Mouse (Mus musculus) heart, adult 2 months (tissue): ENCODE data around the gene Pdyn. TPM values are rescaled to one million over a fixed set of nuclear protein-coding genes. Genes with fewer than 3 reads are reported as not detected.

ENCODE experiments used
- DNase-seq, 2 experiments: peaks; one replicate each; pipeline ENCODE4 v3.0.0; 2021
- H3K27ac ChIP-seq: fragments of 200-600 bp; 2 replicates; pipeline ENCODE4 v1.8.1; 2022
- H3K27me3 ChIP-seq: fragments of 200-500 bp; 2 replicates; pipeline ENCODE4 v1.6.1; 2012; ENCODE audit warnings: mild to moderate bottlenecking, low read length, inconsistent platforms, mixed read lengths; ENCODE audit not compliant: control insufficient read depth, insufficient read depth
- H3K36me3 ChIP-seq: fragments of 200-500 bp; 2 replicates; pipeline ENCODE4 v1.6.1; 2012; ENCODE audit warnings: low read length, inconsistent platforms; ENCODE audit not compliant: control insufficient read depth, insufficient read depth
- H3K4me1 ChIP-seq: fragments of 200-500 bp; 2 replicates; pipeline ENCODE4 v1.6.1; 2011; ENCODE audit warnings: low read length; ENCODE audit not compliant: control insufficient read depth, insufficient read depth
- H3K4me3 ChIP-seq: fragments of 200-600 bp; 2 replicates; pipeline ENCODE4 v1.8.1; 2022
- H3K79me2 ChIP-seq: fragments of 200-500 bp; replicated peaks from 2 replicates; pipeline ENCODE4 v1.6.1; 2012; ENCODE audit warnings: mild to moderate bottlenecking, inconsistent platforms, low read length, moderate library complexity, mixed read lengths; ENCODE audit not compliant: control insufficient read depth, insufficient read depth
- H3K9ac ChIP-seq: fragments of 200-500 bp; 2 replicates; pipeline ENCODE4 v1.6.1; 2012; ENCODE audit warnings: low read depth, mild to moderate bottlenecking, control low read depth, inconsistent platforms, low read length, mixed read lengths
- CTCF ChIP-seq: fragments of 200-600 bp; IDR thresholded peaks from 2 replicates; pipeline ENCODE4 v1.8.1; 2022; ENCODE audit warnings: antibody characterized with exemption, mild to moderate bottlenecking, moderate library complexity
- EP300 ChIP-seq: fragments of 200-500 bp; IDR thresholded peaks from 2 replicates; pipeline ENCODE4 v1.6.1; 2011; ENCODE audit warnings: low read depth, low read length, control low read depth; ENCODE audit not compliant: insufficient read depth
- POLR2A ChIP-seq: fragments of 200-500 bp; IDR thresholded peaks from 2 replicates; pipeline ENCODE4 v1.6.1; 2011; ENCODE audit warnings: mild to moderate bottlenecking, low read depth, low read length, control low read depth; ENCODE audit not compliant: insufficient read depth
- WGBS: fragments of 180-500 bp; shearing (Covaris S2); methylation state at CpG from one replicate; pipeline ENCODE4 v1.1.7; 2018; 5-methylcytosine and 5-hydroxymethylcytosine counted together
- intact Hi-C: fragments of 180-260 bp; cut with DNase I; formaldehyde crosslinking; loops from one replicate; pipeline ENCODE4 v1.15.1; 2025
- polyA plus RNA-seq: library from polyadenylated mRNA; depleted of rRNA; stranded (reverse); fragments of >200 nt; gene quantifications from 2 replicates; pipeline ENCODE4 v1.2.3, GENCODE M21; 2012
- total RNA-seq, 2 experiments: library from RNA; stranded (reverse); gene quantifications; 2 replicates each; pipeline ENCODE4 v1.2.3; 2021

Pdyn gene
- total and polyA plus RNA-seq, 3 experiments, result not detected

DNA sequence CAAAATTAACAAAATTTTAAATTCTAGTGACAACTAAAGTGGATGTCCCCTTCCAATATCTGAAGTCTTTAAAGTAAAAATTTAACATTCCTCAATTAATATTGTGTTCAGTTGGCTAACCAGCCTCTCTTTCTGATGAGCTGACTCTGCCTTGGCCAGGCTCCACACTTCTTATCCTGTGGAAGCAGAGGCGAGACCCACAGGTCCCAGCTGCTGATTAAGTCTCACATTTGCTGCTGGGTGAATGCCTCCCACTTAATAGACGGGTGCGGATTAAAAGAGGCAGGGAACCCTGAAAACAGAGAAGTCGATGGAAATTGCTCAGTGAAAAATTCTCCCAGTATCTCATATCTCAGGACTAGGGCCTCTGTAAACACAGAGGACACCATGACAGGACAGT is 37.2 kb downstream of the Pdyn start:
- Histone ChIP-seq H3K9ac (no peak overlapping the region), H3K27ac (no peak overlapping the region), H3K4me1 (no peaks in the 10 kb centered on the region), H3K27me3 (no peaks in the 10 kb centered on the region), H3K79me2 (no peaks in the 10 kb centered on the region), H3K36me3 (no peaks in the 10 kb centered on the region), H3K4me3 (no peak overlapping the region)
- WGBS, result 30% methylated on average over 4 of the region's 4 CpGs
- no peak for TF ChIP-seq EP300
- intact Hi-C loops, result no loop called here
- no peak for DNase-seq

DNA sequence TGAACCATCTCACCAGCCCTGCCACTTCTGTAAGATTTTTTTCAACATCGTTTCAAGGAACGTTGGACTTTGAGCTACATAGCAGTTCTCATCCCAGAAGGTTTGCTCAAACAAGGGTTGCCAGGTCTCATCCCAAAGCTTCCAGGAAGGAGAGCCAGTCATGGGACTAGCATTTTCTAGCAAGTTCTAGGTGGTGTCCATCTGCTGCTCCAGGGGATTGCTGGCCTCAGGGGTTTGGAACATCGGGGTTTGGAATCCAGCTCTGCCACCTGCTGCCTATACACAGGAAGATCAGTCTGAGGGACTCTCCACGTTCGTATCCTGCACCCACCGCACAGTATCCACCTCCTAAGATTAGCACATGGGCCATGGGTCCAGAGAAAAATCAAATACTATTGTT is 39.6 kb downstream of the Pdyn start:
- Histone ChIP-seq H3K27ac (no peak overlapping the region), H3K27me3 (no peaks in the 10 kb centered on the region), H3K79me2 (no peaks in the 10 kb centered on the region), H3K4me3 (no peak overlapping the region), H3K9ac (no peak overlapping the region), H3K36me3 (no peaks in the 10 kb centered on the region), H3K4me1 (no peaks in the 10 kb centered on the region)
- TF ChIP-seq CTCF (peak; percentile 62), POLR2A (no peak), EP300 (no peak)
- 46% methylated on average over 6 of the region's 6 CpGs for WGBS
- intact Hi-C loops, result loop anchor here (1.0 kb wide), 1 partner anchor 158 kb away; no protein-coding TSS in a partner anchor
- peak; percentile 12 to 30 for DNase-seq

DNA sequence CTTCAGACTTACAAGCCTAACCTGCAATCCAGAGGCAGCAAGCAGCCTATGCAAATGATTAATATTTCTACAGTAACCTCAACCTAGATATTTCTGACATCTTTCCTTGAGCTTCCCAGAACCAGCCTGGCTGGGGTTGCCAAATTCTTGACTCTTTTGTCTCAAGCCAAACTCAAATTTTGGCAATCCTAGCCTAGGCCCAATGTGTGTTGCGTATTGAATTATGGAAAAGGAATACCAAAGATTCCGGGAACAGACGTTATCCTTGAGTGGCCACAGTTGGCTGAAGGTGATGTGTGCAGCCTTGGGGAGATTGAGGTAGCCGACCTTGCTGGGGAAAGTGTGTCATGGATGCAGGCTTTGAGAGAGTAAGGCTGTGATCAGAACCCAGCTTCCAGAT is 40.8 kb downstream of the Pdyn start:
- Histone ChIP-seq H3K27ac (no peak overlapping the region), H3K36me3 (no peaks in the 10 kb centered on the region), H3K27me3 (no peaks in the 10 kb centered on the region), H3K9ac (no peak overlapping the region), H3K4me1 (no peaks in the 10 kb centered on the region; the same call in 1 of the 2 replicates), H3K4me3 (no peak overlapping the region), H3K79me2 (no peaks in the 10 kb centered on the region)
- TF ChIP-seq CTCF (no peak), POLR2A (no peak), EP300 (no peak)
- intact Hi-C loops, result no loop called here
- no peak for DNase-seq
- WGBS, result 82% methylated on average over 4 of the region's 4 CpGs

DNA sequence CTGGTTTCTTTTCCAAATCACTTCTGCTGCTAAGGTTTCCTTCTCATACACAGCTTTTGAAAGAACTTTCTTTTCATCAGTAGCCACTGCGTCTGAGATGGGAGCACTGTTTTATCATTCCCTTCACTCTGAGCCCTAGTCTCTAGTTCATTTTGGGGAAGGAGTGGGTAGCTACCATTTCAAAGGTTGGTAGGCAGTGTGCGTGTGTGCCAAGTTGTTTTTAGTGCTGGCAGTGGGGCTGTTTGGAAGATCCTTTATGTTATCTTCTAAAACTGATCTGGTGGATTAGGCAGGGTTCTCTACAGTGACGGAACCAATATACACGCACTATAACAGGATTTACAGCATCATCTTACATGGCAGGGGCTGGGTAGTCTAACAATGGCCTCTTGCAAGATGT is 44.6 kb downstream of the Pdyn start:
- intact Hi-C loops, result no loop called here
- H3K27me3 ChIP-seq, result no peaks in the 10 kb centered on the region
- H3K79me2 ChIP-seq, result no peaks in the 10 kb centered on the region
- DNase-seq, result no peak
- no peak overlapping the region for H3K27ac ChIP-seq
- 95% methylated on average over 4 of the region's 4 CpGs for WGBS
- no peaks in the 10 kb centered on the region for H3K36me3 ChIP-seq
- TF ChIP-seq EP300 (no peak), POLR2A (no peak), CTCF (no peak)
- no peak overlapping the region for H3K9ac ChIP-seq
- H3K4me1 ChIP-seq, result peaks cover 1% of the 10 kb centered on the region; the same call in 1 of the 2 replicates
- no peak overlapping the region for H3K4me3 ChIP-seq

DNA sequence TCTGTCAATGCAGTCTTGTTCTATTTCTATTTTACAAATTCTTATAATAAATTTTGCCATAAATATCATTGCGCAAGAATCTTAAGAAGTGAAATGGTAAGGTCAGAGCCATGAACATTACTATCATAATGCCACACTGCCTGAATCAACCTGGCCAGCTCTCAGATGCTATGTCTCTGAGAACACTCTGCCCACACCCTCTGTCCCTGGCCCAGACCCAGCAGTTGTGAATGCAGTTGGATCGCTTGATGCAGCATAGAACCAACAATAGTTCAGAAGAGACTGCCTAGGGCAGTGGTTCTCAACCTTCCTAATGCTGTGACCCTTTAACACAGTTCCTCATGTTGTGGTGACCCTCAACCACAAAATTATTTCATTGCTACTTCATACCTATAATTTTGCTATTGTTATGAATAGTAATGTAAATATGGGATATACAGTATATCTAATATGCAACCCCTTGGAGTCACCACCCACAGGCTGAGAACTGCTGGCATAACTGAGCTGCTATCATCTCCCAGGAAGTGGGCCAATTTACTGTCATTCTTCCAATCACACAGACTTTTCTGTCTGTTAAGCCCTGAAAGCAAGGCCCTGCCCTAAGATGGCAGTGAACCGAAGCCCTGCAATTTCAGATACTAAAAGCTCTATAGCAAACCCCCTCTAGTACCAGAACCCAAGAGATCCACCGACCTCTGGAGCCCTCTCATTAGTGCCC is 45.3 kb downstream of the Pdyn start:
- no peak for TF ChIP-seq EP300
- no peak for TF ChIP-seq POLR2A
- no peak for TF ChIP-seq CTCF
- Histone ChIP-seq H3K9ac (no peak overlapping the region), H3K27me3 (no peaks in the 10 kb centered on the region), H3K36me3 (no peaks in the 10 kb centered on the region), H3K27ac (no peak overlapping the region), H3K4me1 (peaks cover 1% of the 10 kb centered on the region; the same call in 1 of the 2 replicates), H3K79me2 (no peaks in the 10 kb centered on the region), H3K4me3 (no peak overlapping the region)
- WGBS, result 79% methylated on average over 4 of the region's 4 CpGs
- DNase-seq, result peak in 1 of 2 experiments; percentile 22
- intact Hi-C loops, result no loop called here

DNA sequence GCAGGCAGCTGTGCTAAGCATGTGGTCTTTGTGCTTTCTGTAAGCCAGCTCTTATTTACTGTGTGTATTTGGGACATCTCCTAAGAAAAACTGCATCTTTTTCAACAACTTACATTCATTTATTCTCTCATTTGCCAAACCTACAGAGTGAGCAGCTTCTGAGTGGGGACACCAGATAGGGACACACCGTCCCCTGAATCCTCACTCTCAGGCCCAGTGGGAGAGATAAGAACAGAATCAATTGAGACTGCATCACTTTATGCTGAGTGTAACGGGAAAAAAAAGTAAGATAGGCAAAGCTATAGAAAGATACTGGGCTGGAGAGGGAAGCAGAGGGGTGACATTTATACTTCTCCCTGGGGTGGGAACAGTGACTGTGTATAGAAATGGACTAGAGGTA is 46.0 kb downstream of the Pdyn start:
- Histone ChIP-seq H3K27ac (no peak overlapping the region), H3K4me1 (peaks cover 1% of the 10 kb centered on the region; the same call in 1 of the 2 replicates), H3K79me2 (no peaks in the 10 kb centered on the region), H3K4me3 (no peak overlapping the region), H3K36me3 (no peaks in the 10 kb centered on the region), H3K9ac (no peak overlapping the region), H3K27me3 (no peaks in the 10 kb centered on the region)
- intact Hi-C loops, result no loop called here
- no peak for DNase-seq
- TF ChIP-seq POLR2A, result no peak
- no peak for TF ChIP-seq EP300
- no peak for TF ChIP-seq CTCF
- WGBS, result 68% methylated on average over 2 of the region's 2 CpGs
